Mouse (Mus musculus) liver, adult (tissue): ENCODE measurements around the gene Prdm11.

Experiments
- GATA4 ChIP-seq: IDR thresholded peaks from 2 replicates; pipeline ENCODE4 v1.6.1; 2014; ENCODE audit warnings: mild to moderate bottlenecking, low read length; ENCODE audit not compliant: insufficient replicate concordance

The Prdm11 gene

GRCm38 (mm10) chr2:92941463-92941862, 104.5 kb downstream of the Prdm11 start:
- TF ChIP-seq GATA4 = no peak

GRCm38 (mm10) chr2:92940963-92941362, 105.0 kb downstream of the Prdm11 start:
- no peak for TF ChIP-seq GATA4

DNA sequence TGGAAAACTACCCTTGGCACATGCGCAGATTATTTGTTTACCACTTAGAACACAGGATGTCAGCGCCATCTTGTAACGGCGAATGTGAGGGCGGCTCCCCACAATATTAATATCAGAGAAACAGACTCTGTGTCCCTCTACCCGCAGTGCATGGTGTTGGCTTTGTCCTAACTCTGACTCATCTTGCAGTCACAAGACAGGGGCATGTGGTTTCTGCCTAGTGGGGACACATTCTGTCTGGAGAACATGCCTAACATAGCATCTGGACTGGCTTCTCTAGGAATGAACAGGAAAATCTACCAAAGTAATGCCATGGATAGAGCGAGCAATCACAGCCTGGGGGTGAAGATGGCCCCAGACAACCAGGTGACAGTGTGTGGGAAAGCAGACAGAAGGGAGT, 107.1 kb downstream of the Prdm11 start:
- no peak for TF ChIP-seq GATA4

DNA sequence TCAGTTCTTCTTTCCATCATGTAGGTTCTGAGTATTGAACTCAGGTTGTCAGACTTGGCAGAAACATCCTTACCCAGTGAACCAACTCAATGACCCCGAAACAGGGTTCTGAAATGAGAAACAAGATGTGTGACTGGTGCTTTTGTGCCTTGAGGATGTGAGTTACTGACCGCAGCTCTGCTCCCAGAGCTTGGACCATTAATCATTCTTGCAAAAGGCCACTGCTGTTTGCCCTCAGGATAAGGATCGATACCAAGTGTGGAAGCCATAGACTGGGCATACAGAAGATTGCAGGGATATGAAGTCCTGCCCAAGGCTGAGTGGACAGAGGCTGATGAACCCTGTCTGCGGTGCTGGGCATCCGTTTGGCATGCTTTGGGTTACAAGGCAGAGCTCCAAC, 107.9 kb downstream of the Prdm11 start:
- no peak for TF ChIP-seq GATA4

- TF ChIP-seq GATA4 = no peak
Measured at GRCm38 (mm10) chr2:92935483-92935882, 110.5 kb downstream of the Prdm11 start.

DNA sequence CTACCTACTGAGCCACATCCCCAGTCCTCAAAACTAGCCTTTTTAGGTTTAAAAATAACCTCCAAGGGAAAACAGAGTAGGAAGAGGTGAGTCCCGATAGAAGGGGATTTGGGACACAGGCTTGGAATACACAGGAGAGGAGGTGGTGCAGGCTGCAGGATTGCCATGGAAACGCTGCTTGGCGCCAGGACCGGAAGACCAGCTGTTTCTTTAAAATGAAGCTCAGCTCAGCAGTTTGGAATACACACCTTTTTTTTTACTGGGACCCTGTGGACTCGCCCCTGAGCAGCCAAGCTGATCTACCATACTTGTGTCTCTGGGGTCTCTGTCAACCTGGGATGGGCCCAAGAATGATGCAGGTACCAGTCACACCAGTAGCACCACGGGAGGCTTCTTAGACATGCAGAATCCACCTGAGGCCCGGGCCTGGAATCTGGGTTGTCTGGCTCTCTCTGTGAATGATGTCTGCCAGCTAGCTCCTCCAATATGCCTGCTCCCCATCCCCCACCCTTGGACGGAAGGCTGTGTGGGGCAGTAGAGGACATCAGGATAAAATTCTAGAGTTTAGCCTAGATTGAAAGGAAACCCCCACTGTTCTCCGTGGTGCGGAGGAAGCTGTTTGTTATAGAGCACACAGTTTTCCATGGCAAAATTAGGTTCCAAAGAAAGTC, 111.5 kb downstream of the Prdm11 start:
- TF ChIP-seq GATA4 = no peak

GRCm38 (mm10) chr2:92933379-92933778, 112.6 kb downstream of the Prdm11 start:
- no peak for TF ChIP-seq GATA4

DNA sequence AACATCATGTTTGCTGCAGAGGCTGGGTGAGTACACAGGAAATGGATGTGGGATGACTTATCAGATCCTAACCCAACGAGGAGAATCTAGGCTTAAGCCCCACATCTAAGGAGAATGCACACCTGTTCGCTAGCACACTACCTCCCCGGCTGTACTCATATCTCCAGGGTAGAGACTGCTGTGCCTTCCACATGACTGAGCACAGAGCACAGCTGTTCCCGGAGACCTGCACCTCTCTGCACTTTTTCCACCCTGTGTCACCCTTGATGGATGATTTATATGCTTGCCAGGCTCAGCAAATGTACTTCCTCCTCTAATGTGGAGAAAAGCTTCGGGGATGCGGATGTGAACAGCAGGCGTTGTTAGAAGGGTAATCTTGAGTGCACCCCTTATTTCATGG, 114.9 kb downstream of the Prdm11 start:
- TF ChIP-seq GATA4 = no peak

GRCm38 (mm10) chr2:92929696-92930095, 116.3 kb downstream of the Prdm11 start:
- TF ChIP-seq GATA4 = no peak

DNA sequence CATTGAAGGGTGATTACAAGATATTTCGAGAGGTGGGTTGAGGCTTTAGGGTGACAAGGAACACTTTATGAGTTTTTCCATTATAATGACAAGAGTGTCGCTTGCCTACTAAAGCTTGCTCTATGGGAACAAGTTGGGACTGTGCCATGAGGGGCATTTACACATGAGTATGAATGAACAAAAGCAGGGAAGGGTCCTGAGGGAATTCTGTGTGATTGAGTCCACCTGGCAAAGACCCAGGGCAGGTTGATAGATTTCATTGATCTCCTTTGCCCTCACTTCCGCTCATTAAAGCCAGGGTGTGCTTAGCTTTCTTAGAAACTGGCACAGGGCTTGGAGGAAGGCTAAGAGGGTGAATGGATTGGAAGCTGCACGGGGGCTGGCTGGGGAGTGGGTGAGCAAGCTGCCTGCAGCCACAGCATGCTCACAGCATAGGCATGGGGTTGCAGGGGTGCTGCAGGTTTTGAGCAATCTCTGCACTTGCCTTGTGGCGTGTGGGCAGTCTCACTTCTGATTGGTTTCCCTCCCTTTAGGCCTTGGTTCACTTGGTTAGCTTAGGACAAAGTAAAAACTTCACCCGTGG, 121.2 kb downstream of the Prdm11 start:
- no peak for TF ChIP-seq GATA4

- TF ChIP-seq GATA4 = no peak
Measured at GRCm38 (mm10) chr2:92920709-92921108, 125.3 kb downstream of the Prdm11 start.

GRCm38 (mm10) chr2:92917405-92918142, 128.4 kb downstream of the Prdm11 start:
- no peak for TF ChIP-seq GATA4

- TF ChIP-seq GATA4 = no peak
Measured at GRCm38 (mm10) chr2:92915659-92916631, 130.0 kb downstream of the Prdm11 start.
